Mouse (Mus musculus) c-Kit-positive CD71-positive TER-119-negative erythroid progenitor cells, embryonic 14.5 days (primary cell): ENCODE results near the gene Ino80.

ENCODE experiments used
- DNase-seq: peaks from one replicate; pipeline ENCODE4 v3.0.0-alpha.2; 2013; ENCODE audit warnings: low read depth

The Ino80 gene

DNA sequence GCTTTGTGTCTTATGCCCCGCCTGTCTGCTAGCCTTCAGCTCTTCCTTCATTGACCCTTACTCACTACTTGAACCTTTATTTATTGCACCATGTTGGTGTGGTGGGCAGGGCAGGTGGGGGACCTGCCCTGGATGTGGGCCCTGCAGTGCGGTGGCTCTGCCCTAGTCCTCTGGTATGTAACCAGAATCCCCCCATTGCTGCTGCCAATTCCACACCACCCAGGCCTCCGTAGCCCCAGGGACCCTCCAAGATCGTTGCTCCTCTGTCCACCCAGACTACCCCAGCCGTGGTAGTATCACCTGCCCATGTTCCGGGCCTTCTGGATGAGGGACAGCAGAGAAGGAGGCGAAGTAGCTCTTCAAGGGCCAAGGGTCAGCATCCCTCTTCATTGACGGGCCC is 123.8 kb downstream of the Ino80 start:
- no peak for DNase-seq

DNA sequence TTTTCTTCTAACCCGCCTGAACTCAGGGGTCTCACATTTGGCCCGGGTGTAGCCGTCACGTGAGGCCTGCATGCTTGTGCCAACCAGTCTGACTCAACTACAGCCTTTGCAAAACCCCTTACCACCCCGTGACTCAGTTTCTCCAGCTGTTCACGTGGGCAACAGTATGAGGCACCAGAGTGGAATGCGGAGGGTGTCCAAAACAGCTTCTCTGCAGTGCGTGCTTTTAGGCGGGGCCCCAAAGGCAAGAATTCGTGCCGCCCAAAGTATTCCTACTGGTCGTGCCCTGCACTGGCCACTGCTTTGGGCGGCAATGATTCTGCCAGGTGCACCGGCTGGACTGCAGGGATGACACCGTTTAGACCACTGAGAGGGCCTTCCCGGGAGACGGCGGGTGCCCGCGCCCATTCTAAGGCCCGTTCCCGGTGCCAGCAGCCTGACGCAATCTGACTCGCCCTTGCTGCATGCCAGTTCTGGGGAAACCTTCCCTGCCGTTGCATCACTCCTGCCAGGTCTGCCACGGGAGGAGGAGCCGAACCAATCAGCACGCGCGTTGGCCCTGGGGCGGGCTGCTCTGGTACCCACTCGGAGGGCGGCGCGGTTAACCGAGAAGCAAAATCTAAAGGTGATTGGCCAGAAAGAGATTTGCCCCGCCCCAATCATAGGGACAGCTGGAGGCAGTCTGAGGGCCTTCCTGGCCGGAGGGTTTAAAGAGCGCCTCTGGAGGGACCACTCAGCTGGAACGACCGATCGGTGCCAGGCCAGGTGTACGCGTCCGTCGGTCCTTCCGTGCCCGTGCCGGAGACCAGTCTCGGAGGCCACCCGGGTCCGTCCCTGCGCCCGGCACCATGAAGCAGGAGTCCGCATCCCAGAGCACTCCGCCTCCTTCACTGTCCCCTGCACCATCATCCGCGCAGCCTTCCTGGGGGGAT is 126.7 kb downstream of the Ino80 start, which contains the start of gene Chac1:
Gene Chac1, plus strand, starts transcription at position 675 of the 932 bp plus-strand sequence.
- DNase-seq: peak; percentile 74

DNA sequence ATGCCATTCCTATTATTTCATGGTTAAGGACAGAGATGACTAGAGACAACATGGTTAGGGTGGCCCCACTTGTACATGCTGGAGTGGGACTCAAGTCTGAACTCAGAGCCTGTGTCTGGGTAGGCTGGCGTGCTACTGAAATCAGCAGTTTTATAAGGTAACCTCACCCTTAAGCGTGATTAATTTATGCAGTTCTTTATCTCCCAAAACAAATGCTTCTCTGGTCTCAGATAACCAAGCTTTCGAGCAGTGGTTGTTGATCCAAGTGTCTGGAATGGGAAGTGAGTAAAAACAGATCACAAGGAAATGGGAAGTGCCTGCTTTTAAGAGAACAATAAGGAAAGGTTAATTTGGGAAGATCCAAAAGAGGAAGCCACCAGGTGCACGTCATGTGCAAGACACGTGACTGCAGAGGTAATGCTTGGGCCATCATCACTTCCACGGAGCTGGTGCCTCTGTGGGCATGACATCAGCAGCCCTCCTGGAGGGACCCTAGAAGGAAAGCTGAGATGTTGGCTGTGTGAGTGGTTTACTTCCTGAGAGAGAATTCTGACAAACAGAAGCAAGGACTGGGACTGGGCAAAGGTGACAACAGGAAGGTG is 132.8 kb downstream of the Ino80 start:
- DNase-seq: no peak

DNA sequence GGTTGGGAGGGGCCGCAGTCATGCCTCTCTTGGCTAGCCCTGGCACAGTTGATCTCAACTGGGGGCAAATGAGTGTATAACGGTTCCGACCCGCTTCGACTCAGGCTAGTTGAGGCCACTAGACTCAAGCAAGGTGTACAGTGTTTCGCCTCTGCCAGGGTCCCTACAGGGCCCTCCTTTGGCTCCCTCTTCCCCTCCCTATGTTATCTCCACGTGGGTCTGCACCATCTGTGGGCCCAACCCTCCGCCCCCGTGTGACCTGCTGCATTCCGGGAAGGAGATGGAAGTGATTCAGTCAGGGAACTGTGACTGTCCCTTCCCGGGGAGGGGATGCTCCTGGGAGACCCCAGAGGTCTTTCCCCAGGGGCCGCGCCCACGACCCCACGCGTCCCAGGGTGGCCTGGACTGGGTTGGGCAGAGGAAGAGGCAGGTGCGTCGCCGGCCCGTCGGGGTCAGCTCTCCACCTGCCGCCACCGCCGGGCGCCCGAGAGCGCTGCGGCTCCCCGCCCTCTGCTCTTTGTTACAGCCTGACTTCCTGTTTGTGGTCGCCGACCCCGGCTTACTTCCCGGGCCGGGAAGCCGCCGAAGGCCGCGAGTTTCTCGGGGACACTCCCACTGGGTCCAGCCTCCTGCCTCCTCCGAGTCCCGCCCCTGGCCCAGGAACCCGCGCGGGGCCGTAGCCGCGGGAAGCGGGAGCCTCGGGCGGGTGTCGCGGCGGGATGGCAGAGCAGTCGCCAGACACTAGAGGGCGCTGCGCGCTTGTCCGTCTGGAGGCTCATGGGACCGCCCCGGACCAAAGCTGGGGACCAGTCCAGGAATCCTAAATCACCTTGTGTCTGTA is 139.8 kb downstream of the Ino80 start:
- DNase-seq: peak; percentile 69

DNA sequence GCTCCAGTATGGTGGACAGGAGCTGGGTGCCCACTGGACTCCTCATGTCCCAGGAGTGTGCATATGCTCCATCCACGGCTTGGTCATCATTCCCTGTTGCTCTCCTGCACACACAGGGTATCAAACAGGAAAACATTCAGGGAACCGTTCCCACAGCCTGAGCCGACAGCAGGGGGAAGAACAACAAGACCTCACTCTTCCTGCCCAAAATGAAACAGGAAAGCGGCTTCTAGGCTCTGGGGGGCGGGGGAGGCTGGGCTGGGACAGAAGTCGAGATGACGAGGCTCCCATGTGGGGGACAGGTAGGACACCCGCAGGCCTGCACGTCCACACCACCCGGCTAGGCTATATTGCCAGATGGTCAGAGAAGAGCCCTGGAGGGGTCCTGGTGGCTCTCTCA is 141.0 kb downstream of the Ino80 start:
- DNase-seq: no peak

DNA sequence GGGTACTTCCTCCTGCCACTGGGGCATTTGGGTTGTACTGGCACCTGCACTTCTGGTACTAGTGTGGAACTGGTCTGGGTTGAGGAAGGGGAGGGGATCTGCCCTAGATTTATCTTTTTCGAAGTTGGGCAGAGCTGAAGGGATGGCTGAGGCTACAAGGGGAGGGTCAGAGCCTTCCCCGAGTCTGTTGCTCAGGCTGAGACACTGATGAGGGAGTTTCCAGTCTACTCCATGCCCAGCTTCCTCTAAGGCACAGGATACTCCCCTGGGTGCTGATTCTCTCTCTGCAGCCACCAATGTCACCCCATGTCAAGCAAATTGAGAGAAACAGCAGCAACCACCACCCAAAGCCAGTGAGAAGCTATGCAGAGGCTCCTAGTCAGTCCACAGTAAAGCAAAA is 141.5 kb downstream of the Ino80 start:
- no peak for DNase-seq

- DNase-seq: no peak
These were observed 142.0 kb downstream of the Ino80 start for GRCm38 (mm10) chr2:119335535-119335934.

DNA sequence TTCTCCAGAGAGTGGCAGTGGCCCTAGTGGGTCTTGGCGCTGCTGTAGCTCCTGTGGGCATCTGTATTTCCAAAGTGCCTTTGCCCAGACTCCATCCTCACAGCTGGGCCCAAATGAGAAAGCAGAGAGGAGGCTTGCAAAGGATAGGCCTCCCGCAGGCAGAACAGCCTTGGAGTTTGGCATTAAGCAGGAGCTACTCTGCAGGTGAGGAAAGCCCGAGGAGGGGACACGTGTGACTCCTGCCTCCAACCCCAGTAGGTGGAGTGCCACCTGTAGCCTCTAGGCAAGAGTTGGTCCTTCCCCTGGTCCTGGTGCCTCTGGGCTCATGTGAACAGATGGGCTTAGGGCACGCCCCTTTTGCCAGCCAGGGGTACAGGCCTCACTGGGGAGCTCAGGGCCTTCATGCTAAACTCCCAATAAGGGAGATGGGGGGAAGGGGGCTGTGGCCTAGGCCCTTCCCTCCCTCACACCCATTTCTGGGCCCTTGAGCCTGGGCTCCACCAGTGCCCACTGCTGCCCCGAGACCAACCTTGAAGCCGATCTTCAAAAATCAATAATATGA is 142.4 kb downstream of the Ino80 start:
- DNase-seq: no peak

- no peak for DNase-seq
These were observed 143.4 kb downstream of the Ino80 start for GRCm38 (mm10) chr2:119334135-119334534.

DNA sequence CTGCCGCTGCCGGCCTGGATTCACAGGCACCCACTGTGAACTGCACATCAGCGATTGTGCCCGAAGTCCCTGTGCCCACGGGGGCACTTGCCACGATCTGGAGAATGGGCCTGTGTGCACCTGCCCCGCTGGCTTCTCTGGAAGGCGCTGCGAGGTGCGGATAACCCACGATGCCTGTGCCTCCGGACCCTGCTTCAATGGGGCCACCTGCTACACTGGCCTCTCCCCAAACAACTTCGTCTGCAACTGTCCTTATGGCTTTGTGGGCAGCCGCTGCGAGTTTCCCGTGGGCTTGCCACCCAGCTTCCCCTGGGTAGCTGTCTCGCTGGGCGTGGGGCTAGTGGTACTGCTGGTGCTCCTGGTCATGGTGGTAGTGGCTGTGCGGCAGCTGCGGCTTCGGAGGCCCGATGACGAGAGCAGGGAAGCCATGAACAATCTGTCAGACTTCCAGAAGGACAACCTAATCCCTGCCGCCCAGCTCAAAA is 145.3 kb downstream of the Ino80 start:
- no peak for DNase-seq

DNA sequence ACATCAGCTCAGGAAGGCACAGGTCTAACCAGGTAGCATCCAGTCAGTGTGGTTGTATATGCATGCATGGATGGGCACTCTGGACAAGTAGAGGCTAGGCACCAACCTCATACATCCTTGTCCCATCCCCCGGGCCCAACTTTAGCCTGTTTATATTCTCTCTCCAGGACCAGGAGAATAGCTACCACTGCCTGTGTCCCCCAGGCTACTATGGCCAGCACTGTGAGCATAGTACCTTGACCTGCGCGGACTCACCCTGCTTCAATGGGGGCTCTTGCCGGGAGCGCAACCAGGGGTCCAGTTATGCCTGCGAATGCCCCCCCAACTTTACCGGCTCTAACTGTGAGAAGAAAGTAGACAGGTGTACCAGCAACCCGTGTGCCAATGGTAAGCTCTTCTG is 146.7 kb downstream of the Ino80 start:
- DNase-seq: no peak

DNA sequence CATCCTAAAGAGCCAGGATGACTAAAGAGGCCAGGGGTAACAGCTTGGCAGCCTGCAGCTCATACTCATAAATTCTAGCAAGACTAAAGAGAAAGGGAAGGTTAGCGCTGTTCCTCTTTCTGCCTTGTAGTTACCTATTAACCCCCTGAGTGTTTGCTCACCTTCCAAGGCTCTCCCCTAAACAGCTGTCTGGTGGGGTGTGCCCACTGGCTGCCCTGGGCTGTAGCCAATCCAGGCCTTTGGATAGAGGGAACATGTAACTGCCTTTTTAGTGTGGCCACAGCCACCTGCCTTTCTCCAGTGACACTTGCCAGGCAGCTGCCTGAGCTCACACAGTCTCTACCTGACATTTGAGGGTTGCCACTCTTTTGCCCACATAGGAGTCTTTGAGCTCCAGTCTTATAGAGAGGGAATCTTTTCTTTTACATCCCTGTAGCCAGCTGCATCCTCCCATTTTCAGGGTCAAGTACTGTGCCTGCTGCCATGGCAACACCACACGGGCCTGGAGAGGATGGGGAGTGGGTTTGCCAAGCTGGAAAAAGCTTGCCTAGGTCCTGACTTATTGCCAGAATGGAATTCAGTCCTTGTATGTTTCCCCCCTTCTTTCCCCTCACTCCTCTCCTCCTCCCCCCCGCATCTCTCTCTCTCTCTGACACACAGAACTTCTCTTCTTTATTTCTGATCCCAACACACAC is 148.2 kb downstream of the Ino80 start:
- DNase-seq: no peak

DNA sequence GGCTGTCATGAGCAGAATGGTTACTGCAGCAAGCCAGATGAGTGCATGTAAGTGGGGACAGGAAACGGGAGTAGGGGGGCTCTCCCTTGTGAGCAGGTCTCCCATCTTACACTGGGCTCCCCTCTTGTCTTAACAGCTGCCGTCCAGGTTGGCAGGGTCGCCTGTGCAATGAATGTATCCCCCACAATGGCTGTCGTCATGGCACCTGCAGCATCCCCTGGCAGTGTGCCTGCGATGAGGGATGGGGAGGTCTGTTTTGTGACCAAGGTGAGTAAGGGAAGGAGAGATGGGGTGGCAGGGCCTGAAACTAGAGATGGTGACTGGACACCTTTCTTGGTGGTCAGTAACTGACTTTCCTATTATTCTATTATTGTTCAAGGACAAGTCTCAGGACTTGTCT is 148.9 kb downstream of the Ino80 start:
- DNase-seq: no peak

DNA sequence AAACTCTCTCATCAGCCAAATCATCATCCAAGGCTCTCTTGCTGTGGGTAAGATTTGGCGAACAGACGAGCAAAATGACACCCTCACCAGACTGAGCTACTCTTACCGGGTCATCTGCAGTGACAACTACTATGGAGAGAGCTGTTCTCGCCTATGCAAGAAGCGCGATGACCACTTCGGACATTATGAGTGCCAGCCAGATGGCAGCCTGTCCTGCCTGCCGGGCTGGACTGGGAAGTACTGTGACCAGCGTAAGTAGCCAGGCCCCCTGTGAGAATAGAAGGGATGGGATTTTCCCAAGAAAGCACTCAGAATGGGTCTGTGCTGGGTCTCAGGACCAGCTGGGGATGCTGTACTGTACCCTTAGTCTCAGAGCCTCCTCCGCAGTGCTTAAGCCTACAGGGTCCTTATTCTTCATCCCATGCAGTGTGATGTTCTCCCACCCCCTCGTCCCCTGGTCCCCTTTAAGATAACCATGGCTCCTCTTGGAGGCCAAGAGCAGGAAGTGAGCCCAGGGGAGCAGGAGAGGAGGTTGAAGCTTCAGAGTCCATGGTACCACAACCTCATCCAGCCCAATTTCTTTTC is 149.5 kb downstream of the Ino80 start:
- no peak for DNase-seq

GRCm38 (mm10) chr2:119327102-119327480 is 150.4 kb downstream of the Ino80 start:
- DNase-seq: no peak

DNA sequence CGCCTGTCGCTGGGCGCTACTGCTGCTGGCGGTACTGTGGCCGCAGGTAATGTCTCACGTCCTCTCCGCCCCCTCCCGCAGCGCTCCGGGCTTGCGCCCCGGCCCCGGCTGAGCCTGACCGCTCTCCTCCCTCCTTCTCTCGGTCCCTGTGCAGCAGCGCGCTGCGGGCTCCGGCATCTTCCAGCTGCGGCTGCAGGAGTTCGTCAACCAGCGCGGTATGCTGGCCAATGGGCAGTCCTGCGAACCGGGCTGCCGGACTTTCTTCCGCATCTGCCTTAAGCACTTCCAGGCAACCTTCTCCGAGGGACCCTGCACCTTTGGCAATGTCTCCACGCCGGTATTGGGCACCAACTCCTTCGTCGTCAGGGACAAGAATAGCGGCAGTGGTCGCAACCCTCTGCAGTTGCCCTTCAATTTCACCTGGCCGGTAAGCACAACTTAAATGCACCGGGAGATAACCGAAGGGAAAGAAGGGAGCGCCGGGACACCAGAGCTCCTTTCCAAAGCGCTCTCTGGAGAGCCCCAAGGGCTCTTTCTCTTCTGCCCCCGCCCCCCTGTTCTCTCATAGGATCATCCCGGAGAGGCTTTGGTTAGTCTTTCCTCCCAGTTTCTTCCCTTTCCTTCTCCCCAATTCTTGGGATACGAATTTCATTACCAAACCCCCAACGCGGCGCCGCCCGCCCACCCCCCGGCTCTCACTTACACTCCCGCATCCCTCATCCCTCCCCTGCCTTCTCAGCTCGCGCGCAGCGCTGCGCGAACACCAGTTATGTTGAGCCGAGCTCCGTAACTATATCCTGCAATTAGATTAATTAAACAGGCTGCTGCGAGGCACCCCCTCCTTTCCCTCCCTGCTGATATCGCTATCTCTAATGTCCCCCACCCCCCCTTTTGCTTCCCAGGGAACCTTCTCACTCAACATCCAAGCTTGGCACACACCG is 151.1 kb downstream of the Ino80 start:
- no peak for DNase-seq

DNA sequence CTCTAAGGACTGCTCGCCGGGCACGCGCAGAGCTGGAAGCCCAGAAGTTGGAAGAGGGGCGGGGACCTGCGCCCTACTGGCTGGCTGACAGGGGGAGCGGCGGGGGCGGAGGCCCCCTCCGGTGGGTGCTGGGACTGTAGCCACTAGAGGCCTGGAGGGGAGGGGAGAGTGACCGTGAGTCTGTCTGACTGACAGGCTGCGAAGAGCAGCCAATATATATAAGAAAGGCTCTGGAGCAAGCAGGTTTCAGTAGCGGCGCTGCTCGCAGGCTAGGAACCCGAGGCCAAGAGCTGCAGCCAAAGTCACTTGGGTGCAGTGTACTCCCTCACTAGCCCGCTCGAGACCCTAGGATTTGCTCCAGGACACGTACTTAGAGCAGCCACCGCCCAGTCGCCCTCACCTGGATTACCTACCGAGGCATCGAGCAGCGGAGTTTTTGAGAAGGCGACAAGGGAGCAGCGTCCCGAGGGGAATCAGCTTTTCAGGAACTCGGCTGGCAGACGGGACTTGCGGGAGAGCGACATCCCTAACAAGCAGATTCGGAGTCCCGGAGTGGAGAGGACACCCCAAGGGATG is 151.8 kb downstream of the Ino80 start, which contains the start of gene Dll4:
Gene Dll4, plus strand, starts transcription at position 217 of the 576 bp plus-strand sequence.
- DNase-seq: no peak

- DNase-seq: no peak
These were observed 152.7 kb downstream of the Ino80 start for GRCm38 (mm10) chr2:119324576-119325318.
